Mouse (Mus musculus): Measurements from ENCODE around the gene Pld3.

DNA sequence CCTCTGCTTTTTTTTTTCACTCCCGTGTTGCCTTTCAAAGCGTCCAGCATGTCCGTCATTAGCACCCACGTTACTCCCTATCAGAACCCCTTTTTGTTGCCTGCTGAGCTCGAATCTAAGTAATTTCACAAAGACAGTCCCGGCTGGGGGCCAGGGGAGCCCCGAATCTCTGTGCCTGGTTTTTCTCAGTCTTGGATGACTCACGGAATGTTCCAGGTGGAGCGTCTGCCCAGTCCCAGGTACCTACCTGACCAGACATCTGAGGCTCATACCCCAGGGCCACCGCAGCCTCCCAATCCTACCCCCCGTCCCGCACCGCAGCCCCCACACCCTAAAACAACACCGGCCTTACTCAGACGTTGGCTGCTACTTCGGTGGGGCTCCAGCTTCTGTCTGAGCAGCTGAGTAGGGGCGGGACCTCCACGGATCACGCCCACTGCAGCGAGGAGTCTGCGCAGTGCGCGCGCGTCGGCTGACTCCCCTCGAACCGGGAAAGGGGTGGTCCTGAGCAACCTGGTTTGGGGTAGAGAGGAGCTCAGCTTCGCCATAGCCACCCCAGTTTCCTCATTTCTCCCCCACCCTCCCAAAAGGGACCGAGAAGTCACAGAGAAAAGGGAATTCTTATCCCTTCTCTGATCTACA is 10.5 kb downstream of the Pld3 start:
- TF ChIP-seq CTCF (IDR thresholded peaks at IDR 0.05; ENCODE audit: low read depth, low read length) (no peak), POLR2A (IDR thresholded peaks at IDR 0.05; ENCODE audit: extremely low read depth, insufficient read depth, low read length) (0 out of 2 replicates have a peak, but pooled peaks have one; percentile 26)
